Mouse (Mus musculus) liver, adult 2 months (tissue): ENCODE data around the gene Ube2h.

Experiments
- CTCF ChIP-seq: fragments of 200-500 bp; IDR thresholded peaks from 2 replicates; pipeline ENCODE4 v1.5.1; 2011; ENCODE audit warnings: low read depth, low read length, control low read depth
- POLR2A ChIP-seq: fragments of 200-500 bp; IDR thresholded peaks from 2 replicates; pipeline ENCODE4 v1.6.1; 2011; ENCODE audit warnings: low read length, control low read depth; ENCODE audit not compliant: insufficient read depth; ENCODE audit errors: extremely low read depth

DNA sequence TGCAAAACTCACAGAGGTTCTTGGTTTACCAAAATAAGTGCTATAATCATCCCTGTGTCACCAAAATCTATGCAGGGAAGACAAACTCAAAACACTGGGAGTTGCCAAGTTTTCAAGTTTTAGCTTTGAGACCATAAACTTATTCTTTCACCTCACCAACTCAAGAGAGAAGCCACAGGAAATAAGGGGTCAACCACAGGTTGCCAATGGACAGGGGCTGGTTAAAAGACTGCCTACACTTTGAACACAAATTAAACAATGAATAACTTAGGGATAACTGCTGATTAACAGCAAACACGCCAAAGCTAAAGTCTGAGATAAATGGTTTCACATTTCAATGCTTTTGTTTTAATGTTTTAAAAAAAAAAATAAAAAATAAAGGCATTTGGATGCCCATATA lies 5.2 kb downstream of the Ube2h start:
- TF ChIP-seq POLR2A (no peak), CTCF (no peak)
